Mouse (Mus musculus) intestine, embryonic 16.5 days (tissue): ENCODE measurements at regions not wholly inside any gene's neighbourhood (a gene's known extent, or its start where the extent isn't known, plus 50 kb on each side); places are given as distances from the start of the nearest gene placed in this dataset.

Experiments
- ATAC-seq: fragments of 200-750 bp; cut with Nextera tagmentation; 2 replicates; pipeline ENCODE4 v1.8.0; 2017; ENCODE audit warnings: moderate TSS enrichment, moderate library complexity
- H3K27ac ChIP-seq: fragments of 300-500 bp; sonication (generic); 2 replicates; pipeline ENCODE4 v1.5.1; 2014; ENCODE audit warnings: mild to moderate bottlenecking, low read length
- H3K27me3 ChIP-seq: fragments of 300-500 bp; sonication (generic); replicated peaks from 2 replicates; pipeline ENCODE4 v1.6.1; 2014; ENCODE audit warnings: low read length, control low read depth, mixed read lengths; ENCODE audit not compliant: control insufficient read depth, insufficient read depth
- H3K36me3 ChIP-seq: fragments of 300-500 bp; sonication (generic); 2 replicates; pipeline ENCODE4 v1.6.1; 2014; ENCODE audit warnings: low read length, control low read depth; ENCODE audit not compliant: control insufficient read depth, insufficient read depth
- H3K4me1 ChIP-seq: fragments of 300-500 bp; sonication (generic); 2 replicates; pipeline ENCODE4 v1.6.1; 2014; ENCODE audit warnings: low read length, control low read depth, mixed read lengths; ENCODE audit not compliant: control insufficient read depth, insufficient read depth
- H3K4me2 ChIP-seq: fragments of 300-500 bp; sonication (generic); 2 replicates; pipeline ENCODE4 v1.6.1; 2014; ENCODE audit warnings: low read depth, low read length, control low read depth
- H3K4me3 ChIP-seq: fragments of 300-500 bp; sonication (generic); 2 replicates; pipeline ENCODE4 v1.5.1; 2014; ENCODE audit warnings: mild to moderate bottlenecking, low read length
- H3K9ac ChIP-seq: fragments of 300-500 bp; sonication (generic); 2 replicates; pipeline ENCODE4 v1.6.1; 2014; ENCODE audit warnings: low read depth, low read length
- H3K9me3 ChIP-seq: fragments of 300-500 bp; sonication (generic); 2 replicates; pipeline ENCODE4 v1.6.1; 2016; ENCODE audit warnings: low read length, control low read depth; ENCODE audit not compliant: control insufficient read depth
- WGBS: fragments of 180-500 bp; shearing (Covaris S2); extraction: QIAGEN DNeasy Blood & Tissue Kit; methylation state at CpG from one replicate; pipeline ENCODE4 v1.1.7; 2014; 5-methylcytosine and 5-hydroxymethylcytosine counted together

- Histone ChIP-seq H3K36me3 (no peaks in the 10 kb centered on the region), H3K27me3 (no peaks in the 10 kb centered on the region), H3K9ac (no peak overlapping the region), H3K4me2 (no peak overlapping the region), H3K27ac (no peak overlapping the region), H3K9me3 (no peaks in the 10 kb centered on the region), H3K4me1 (peaks cover 15% of the 10 kb centered on the region), H3K4me3 (no peak overlapping the region)
- no peak for ATAC-seq
- 88% methylated on average over 3 of the region's 3 CpGs for WGBS
Observed at GRCm38 (mm10) chr14:31936581-31936980, 92.2 kb upstream of the Galnt15 start.

- no peak overlapping the region for H3K9ac ChIP-seq
- no peaks in the 10 kb centered on the region for H3K36me3 ChIP-seq
- H3K4me1 ChIP-seq = no peaks in the 10 kb centered on the region
- no peak for ATAC-seq
- H3K4me3 ChIP-seq = no peak overlapping the region
- 84% methylated on average over 6 of the region's 6 CpGs for WGBS
- no peak overlapping the region for H3K4me2 ChIP-seq
- no peak overlapping the region for H3K27ac ChIP-seq
- H3K27me3 ChIP-seq = no peaks in the 10 kb centered on the region
- no peaks in the 10 kb centered on the region for H3K9me3 ChIP-seq
Observed at GRCm38 (mm10) chr14:31940900-31941299, 87.9 kb upstream of the Galnt15 start.

- H3K4me1 ChIP-seq = no peaks in the 10 kb centered on the region
- no peak overlapping the region for H3K9ac ChIP-seq
- no peak overlapping the region for H3K4me2 ChIP-seq
- no peaks in the 10 kb centered on the region for H3K9me3 ChIP-seq
- no peaks in the 10 kb centered on the region for H3K27me3 ChIP-seq
- no peak overlapping the region for H3K27ac ChIP-seq
- H3K36me3 ChIP-seq = no peaks in the 10 kb centered on the region
- no peak overlapping the region for H3K4me3 ChIP-seq
- no peak for ATAC-seq
- WGBS = 55% methylated on average over 3 of the region's 3 CpGs
Observed at GRCm38 (mm10) chr14:31942266-31942960, 86.4 kb upstream of the Galnt15 start.

- H3K27me3 ChIP-seq = no peaks in the 10 kb centered on the region
- H3K9ac ChIP-seq = no peak overlapping the region
- 86% methylated on average over 6 of the region's 6 CpGs for WGBS
- no peak overlapping the region for H3K4me2 ChIP-seq
- no peak for ATAC-seq
- H3K4me3 ChIP-seq = no peak overlapping the region
- no peaks in the 10 kb centered on the region for H3K4me1 ChIP-seq
- no peaks in the 10 kb centered on the region for H3K9me3 ChIP-seq
- H3K36me3 ChIP-seq = no peaks in the 10 kb centered on the region
- H3K27ac ChIP-seq = no peak overlapping the region
Observed at GRCm38 (mm10) chr14:31944682-31945081, 84.1 kb upstream of the Galnt15 start.

- no peaks in the 10 kb centered on the region for H3K27me3 ChIP-seq
- H3K4me1 ChIP-seq = no peaks in the 10 kb centered on the region
- no peak overlapping the region for H3K9ac ChIP-seq
- ATAC-seq = peak; percentile 26; the same call in 1 of the 2 replicates
- no peak overlapping the region for H3K4me3 ChIP-seq
- H3K4me2 ChIP-seq = no peak overlapping the region
- no peaks in the 10 kb centered on the region for H3K36me3 ChIP-seq
- WGBS = 52% methylated on average over 7 of the region's 7 CpGs
- H3K9me3 ChIP-seq = no peaks in the 10 kb centered on the region
- no peak overlapping the region for H3K27ac ChIP-seq
Observed at GRCm38 (mm10) chr14:31945125-31945524, 83.7 kb upstream of the Galnt15 start.

- no peak overlapping the region for H3K4me3 ChIP-seq
- WGBS = 50% methylated on average over 1 of the region's 1 CpGs
- H3K4me1 ChIP-seq = no peaks in the 10 kb centered on the region
- H3K4me2 ChIP-seq = no peak overlapping the region
- H3K27me3 ChIP-seq = no peaks in the 10 kb centered on the region
- H3K36me3 ChIP-seq = no peaks in the 10 kb centered on the region
- H3K9ac ChIP-seq = no peak overlapping the region
- H3K27ac ChIP-seq = 0 out of 2 replicates have a peak overlapping the region, but pooled peaks have one; percentile 9
- peak; percentile 42; the same call in 1 of the 2 replicates for ATAC-seq
- H3K9me3 ChIP-seq = no peaks in the 10 kb centered on the region
Observed at GRCm38 (mm10) chr14:31946032-31946431, 82.8 kb upstream of the Galnt15 start.

- Histone ChIP-seq H3K4me1 (no peaks in the 10 kb centered on the region), H3K27me3 (no peaks in the 10 kb centered on the region), H3K9ac (no peak overlapping the region), H3K4me3 (no peak overlapping the region), H3K36me3 (no peaks in the 10 kb centered on the region), H3K27ac (no peak overlapping the region), H3K4me2 (no peak overlapping the region), H3K9me3 (no peaks in the 10 kb centered on the region)
- WGBS = 51% methylated on average over 7 of the region's 7 CpGs
- ATAC-seq = no peak
Observed at GRCm38 (mm10) chr14:31947246-31947645, 81.5 kb upstream of the Galnt15 start.

- no peak overlapping the region for H3K4me2 ChIP-seq
- no peaks in the 10 kb centered on the region for H3K9me3 ChIP-seq
- no peaks in the 10 kb centered on the region for H3K36me3 ChIP-seq
- no peak overlapping the region for H3K4me3 ChIP-seq
- ATAC-seq = peak; percentile 33; the same call in 1 of the 2 replicates
- no peak overlapping the region for H3K27ac ChIP-seq
- no peaks in the 10 kb centered on the region for H3K27me3 ChIP-seq
- H3K9ac ChIP-seq = no peak overlapping the region
- WGBS = 57% methylated on average over 3 of the region's 3 CpGs
- no peaks in the 10 kb centered on the region for H3K4me1 ChIP-seq
Observed at GRCm38 (mm10) chr14:31951894-31952293, 76.9 kb upstream of the Galnt15 start.

- Histone ChIP-seq H3K4me3 (no peak overlapping the region), H3K36me3 (no peaks in the 10 kb centered on the region), H3K9me3 (no peaks in the 10 kb centered on the region), H3K4me1 (no peaks in the 10 kb centered on the region), H3K27ac (no peak overlapping the region), H3K9ac (no peak overlapping the region), H3K27me3 (no peaks in the 10 kb centered on the region), H3K4me2 (no peak overlapping the region)
- no peak for ATAC-seq
- 80% methylated on average over 4 of the region's 4 CpGs for WGBS
Observed at GRCm38 (mm10) chr14:31953783-31954182, 75.0 kb upstream of the Galnt15 start.

GRCm38 (mm10) chr14:31954945-31955344 lies 73.8 kb upstream of the Galnt15 start:
- no peak overlapping the region for H3K4me2 ChIP-seq
- no peaks in the 10 kb centered on the region for H3K27me3 ChIP-seq
- H3K4me3 ChIP-seq = no peak overlapping the region
- H3K9me3 ChIP-seq = no peaks in the 10 kb centered on the region
- H3K9ac ChIP-seq = no peak overlapping the region
- 3% methylated on average over 4 of the region's 4 CpGs for WGBS
- H3K4me1 ChIP-seq = no peaks in the 10 kb centered on the region
- no peak overlapping the region for H3K27ac ChIP-seq
- peak; percentile 33; the same call in 1 of the 2 replicates for ATAC-seq
- no peaks in the 10 kb centered on the region for H3K36me3 ChIP-seq
